Mouse (Mus musculus) bone marrow, adult 2 months (tissue): Measurements from ENCODE around the gene Tnfrsf19. TPM values are rescaled to one million over a fixed set of nuclear protein-coding genes. Genes with fewer than 3 reads are reported as not detected.

ENCODE experiments used
- H3K27ac ChIP-seq: fragments of 200-500 bp; 2 replicates; pipeline ENCODE4 v1.5.1; 2012; ENCODE audit warnings: low read depth, mild to moderate bottlenecking, control low read depth, inconsistent platforms, low read length; ENCODE audit not compliant: control insufficient read depth, poor library complexity, insufficient read depth
- H3K4me1 ChIP-seq: fragments of 200-500 bp; 2 replicates; pipeline ENCODE4 v1.6.1; 2011; ENCODE audit warnings: low read length; ENCODE audit not compliant: control insufficient read depth, insufficient read depth
- H3K4me3 ChIP-seq: fragments of 200-500 bp; replicated peaks from 2 replicates; pipeline ENCODE3; 2011; ENCODE audit warnings: mild to moderate bottlenecking, low read depth, low read length, control low read depth; ENCODE audit not compliant: control insufficient read depth
- CTCF ChIP-seq: fragments of 200-500 bp; IDR thresholded peaks from 2 replicates; pipeline ENCODE4 v1.5.1; 2011; ENCODE audit warnings: low read length, control low read depth; ENCODE audit not compliant: control insufficient read depth, insufficient read depth
- POLR2A ChIP-seq: fragments of 200-500 bp; IDR thresholded peaks from 2 replicates; pipeline ENCODE4 v1.6.1; 2011; ENCODE audit warnings: low read depth, mild to moderate bottlenecking, control low read depth, low read length, borderline replicate concordance; ENCODE audit not compliant: control insufficient read depth
- WGBS: fragments of 180-500 bp; shearing (Covaris S2); methylation state at CpG from one replicate; pipeline ENCODE4 v1.1.7; 2018; 5-methylcytosine and 5-hydroxymethylcytosine counted together
- polyA plus RNA-seq: library from polyadenylated mRNA; stranded (reverse); fragments of >200 nt; gene quantifications from 2 replicates; pipeline ENCODE4 v1.2.4, GENCODE M21; 2011; ENCODE audit warnings: low replicate concordance; ENCODE audit not compliant: missing spikeins, insufficient read depth, insufficient read length

The Tnfrsf19 gene
- polyA plus RNA-seq, 1 experiment: 2.9 TPM

GRCm38 (mm10) chr14:60916661-60917060, 129.6 kb downstream of the Tnfrsf19 start:
- no peak for TF ChIP-seq POLR2A
- TF ChIP-seq CTCF: no peak
- H3K27ac ChIP-seq: no peak overlapping the region
- peaks cover 2% of the 10 kb centered on the region; the same call in 1 of the 2 replicates for H3K4me1 ChIP-seq
- 48% methylated on average over 4 of the region's 4 CpGs for WGBS
- H3K4me3 ChIP-seq: no peak overlapping the region

Other genes starting within 250 kb of the Tnfrsf19 start
- gene Sacs, start 92.0 kb upstream of the Tnfrsf19 start, polyA plus RNA-seq: 2.5 TPM in 2 replicates
- not detected in 2 replicates for gene Sgcg, start 212.0 kb upstream of the Tnfrsf19 start, polyA plus RNA-seq